ENCODE assay signal across 33 mouse cellular contexts in the genomic region with DNA sequence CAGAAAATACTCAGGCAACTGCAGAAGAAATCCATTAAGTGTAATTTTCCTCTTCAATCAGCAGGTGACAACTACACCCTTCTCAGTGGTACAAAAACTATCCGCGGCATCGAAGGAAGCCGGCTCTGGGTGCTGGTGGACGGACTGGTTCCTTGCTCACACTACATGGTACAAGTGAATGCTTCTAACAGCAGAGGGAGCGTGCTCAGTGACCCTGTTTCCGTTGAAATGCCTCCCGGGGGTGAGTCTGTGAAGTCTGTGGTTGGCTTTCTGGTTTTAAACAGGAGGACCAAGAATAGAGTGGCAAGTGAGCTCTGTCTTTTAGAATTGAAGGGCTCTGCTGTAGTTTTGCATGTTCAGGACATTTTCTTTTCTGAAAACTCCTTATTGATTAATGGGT.
DNase-seq lines count a peak whose midpoint lies in the region; ATAC-seq and TF ChIP-seq lines count a peak whose summit lies in the region.
"Had no signal": no experiment of that assay in that cellular context is flagged by ENCODE, and none has a peak within 500 bp of the region (broad histone marks: within the 10 kb centered on the region; RNA-seq: fewer than 3 reads in every experiment).

No protein-coding gene starts in this region.

- H3K36me3 ChIP-seq in lung, postnatal 0 days (ENCODE audit: insufficient read depth, low read length): no peaks in the 10 kb centered on the region
- H3K36me3 ChIP-seq: G1E; heart, embryonic 12.5 days; liver, embryonic 15.5 days; lung, embryonic 15.5 days; neural tube, embryonic 12.5 days; stomach, embryonic 15.5 days had no signal

- DNase-seq in embryo, embryonic 9.5 days (ENCODE audit: extremely low spot score): peak; percentile 6
- DNase-seq in embryo, embryonic 10.5 days (ENCODE audit: low spot score): no peak
- peak; percentile 9 for DNase-seq in lung, postnatal 0 days (ENCODE audit: low spot score)
- no peak for DNase-seq in lung, postnatal 25 days (ENCODE audit: low spot score)
- DNase-seq in retina, postnatal 1 day: peak; percentile 59
- no peak for DNase-seq in kidney, postnatal 14 days
- DNase-seq: adrenal gland, postnatal 10 days; cerebellum, adult 11 months; cerebellum, adult 9-10 months; cerebellum, postnatal 36 days; gastrocnemius, postnatal 25 days; heart, adult 18-20 months; heart, postnatal 4 days; kidney, postnatal 36 days; liver; right cerebral cortex, postnatal 14 days; thymus, postnatal 36 days had no signal

- no peak overlapping the region for H3K27ac ChIP-seq in lung, postnatal 0 days (ENCODE audit: low read length)
- H3K27ac ChIP-seq: hindbrain, embryonic 14.5 days; layer of hippocampus, adult 2 months; left cerebral cortex, adult 2 months; liver, embryonic 15.5 days; lung, embryonic 15.5 days; macrophage; neural tube, embryonic 12.5 days; stomach, embryonic 15.5 days had no signal

- no peak overlapping the region for H3K4me3 ChIP-seq in lung, postnatal 0 days (ENCODE audit: low read depth, low read length)
- H3K4me3 ChIP-seq: heart, embryonic 12.5 days; layer of hippocampus, adult 2 months; left cerebral cortex, adult 2 months; liver, embryonic 15.5 days; lung, embryonic 15.5 days; neural tube, embryonic 12.5 days; stomach, embryonic 15.5 days had no signal

- TF ChIP-seq CTCF in lung, postnatal 0 days (IDR thresholded peaks at IDR 0.05): peak; percentile 16; the same call in 1 of the 2 replicates

- H3K4me2 ChIP-seq in lung, postnatal 0 days (replicated peaks; ENCODE audit: low read depth, low read length): no peak overlapping the region
- H3K4me2 ChIP-seq: heart, embryonic 12.5 days; hindbrain, embryonic 14.5 days; liver, embryonic 15.5 days; lung, embryonic 15.5 days; midbrain, embryonic 11.5 days; neural tube, embryonic 12.5 days; stomach, embryonic 15.5 days had no signal

- ATAC-seq in lung, postnatal 0 days: no peak
- ATAC-seq in hematopoietic stem cell, adult 5-6 weeks (replicated peaks in 1 of 2; ENCODE audit: insufficient read depth in 1 of 2, low FRiP score in 2 of 2, low TSS enrichment in 1 of 2, low read depth in 1 of 2, poor library complexity in 2 of 2, severe bottlenecking in 2 of 2): peak; percentile 71 to 83
- ATAC-seq in activated CD4-positive, CD25-positive, alpha-beta regulatory T cell, adult 4 months: no peak
- ATAC-seq: forebrain, embryonic 14.5 days; intestine, postnatal 0 days; midbrain, embryonic 16.5 days had no signal

- H3K27me3 ChIP-seq in lung, postnatal 0 days (replicated peaks; ENCODE audit: insufficient read depth, low read length): no peaks in the 10 kb centered on the region
- H3K27me3 ChIP-seq: heart, embryonic 12.5 days; liver, embryonic 15.5 days; lung, embryonic 15.5 days; neural tube, embryonic 12.5 days; stomach, embryonic 15.5 days had no signal

- H3K4me1 ChIP-seq in lung, postnatal 0 days (ENCODE audit: insufficient read depth, low read depth, low read length): no peaks in the 10 kb centered on the region
- H3K4me1 ChIP-seq: heart, embryonic 12.5 days; liver, embryonic 15.5 days; neural tube, embryonic 12.5 days; stomach, embryonic 15.5 days had no signal

- 40% methylated on average over 8 of the region's 8 CpGs for WGBS in lung, postnatal 0 days

- no peak for TF ChIP-seq EP300 in lung, postnatal 0 days (IDR thresholded peaks at IDR 0.05)

- H3K9ac ChIP-seq in lung, postnatal 0 days (replicated peaks; ENCODE audit: low read depth): no peak overlapping the region
- H3K9ac ChIP-seq: heart, embryonic 12.5 days; hindbrain, embryonic 14.5 days; liver, embryonic 15.5 days; lung, embryonic 15.5 days; neural tube, embryonic 12.5 days; stomach, embryonic 15.5 days had no signal

- no peaks in the 10 kb centered on the region for H3K9me3 ChIP-seq in lung, postnatal 0 days (ENCODE audit: low read length)
- H3K9me3 ChIP-seq: heart, embryonic 12.5 days; liver, embryonic 15.5 days; lung, embryonic 15.5 days; neural tube, embryonic 12.5 days; stomach, embryonic 15.5 days had no signal

Comparison
In these comparisons a context has a peak if more than half of its experiments do, and no peak if none do; other contexts are left out.
1. DNase-seq: peak in embryo, embryonic 9.5 days (single experiment), lung, postnatal 0 days (single experiment) and retina, postnatal 1 day (single experiment); none in embryo, embryonic 10.5 days (single experiment), lung, postnatal 25 days (single experiment) and kidney, postnatal 14 days (single experiment).
2. ATAC-seq: peak in hematopoietic stem cell, adult 5-6 weeks (2 of 2); none in lung, postnatal 0 days (single experiment) and activated CD4-positive, CD25-positive, alpha-beta regulatory T cell, adult 4 months (single experiment).